Comparison of ENCODE assay signal across 8 mouse cellular contexts in the genomic region with DNA sequence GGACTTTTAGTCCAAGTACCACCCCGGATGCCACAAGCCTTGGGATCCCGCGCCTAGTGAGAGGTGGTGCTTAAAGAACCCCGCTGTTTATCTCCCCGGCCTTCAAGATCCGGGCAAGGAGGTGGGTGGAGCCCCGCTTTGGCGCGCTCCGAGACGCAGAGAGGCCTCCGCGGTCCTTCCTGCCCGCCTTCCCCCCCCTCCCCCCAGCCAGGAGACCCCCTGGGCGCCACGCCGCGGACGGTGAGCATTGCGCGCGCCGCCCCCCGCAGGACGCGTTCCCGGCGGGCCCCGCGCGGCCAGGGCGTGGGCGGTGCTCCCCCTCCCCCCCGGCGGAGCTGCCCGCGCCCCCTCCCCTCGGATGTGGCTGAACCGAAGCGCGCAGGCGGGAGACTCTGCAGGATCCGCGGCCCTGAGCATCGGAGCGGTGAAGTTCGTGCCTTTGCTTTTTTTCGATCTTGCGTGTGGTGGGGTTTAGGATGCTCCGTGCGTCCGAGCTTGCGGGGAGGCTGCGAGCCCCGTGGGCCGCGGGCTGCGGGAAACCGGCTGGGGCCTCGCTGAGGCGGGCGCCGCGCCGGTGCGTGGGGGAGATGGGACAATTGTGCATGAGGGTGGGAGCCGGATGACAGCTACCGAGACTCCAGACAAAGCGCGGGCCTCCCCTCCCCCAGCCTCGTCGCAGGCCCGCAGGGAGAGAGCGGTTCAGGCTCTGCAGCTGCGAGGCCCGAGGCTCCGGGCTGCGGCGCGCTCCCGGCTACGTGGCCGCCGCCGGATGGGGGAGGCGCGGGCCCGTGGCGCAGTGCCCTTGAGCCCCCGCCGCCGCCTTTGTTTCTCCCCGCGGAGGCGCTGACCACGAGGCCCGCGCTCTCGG. TPM values are rescaled to one million over a fixed set of nuclear protein-coding genes. Genes with fewer than 3 reads are reported as not detected.
DNase-seq lines count a peak whose midpoint lies in the region; ATAC-seq and TF ChIP-seq lines count a peak whose summit lies in the region.

A gene (plus strand): TSS at position 50 of the 868 bp plus-strand sequence.

- peak; percentile 69 for DNase-seq in T-cell, adult 2 months (ENCODE audit: low spot score)
- peak; percentile 86 to 93 for DNase-seq in cerebellum, postnatal 25 days
- DNase-seq in frontal cortex, postnatal 36 days (ENCODE audit: low spot score in 2 of 2), result peak; percentile 77 to 80
- peak; percentile 86 for DNase-seq in hindbrain, embryonic 14.5 days (ENCODE audit: low spot score)
- peak; percentile 85 to 86 for DNase-seq in left cerebral cortex, adult 2 months (ENCODE audit: extremely low spot score in 1 of 2, low spot score in 2 of 2)
- DNase-seq in right cerebral cortex, postnatal 10 days (ENCODE audit: low spot score in 2 of 2), result peak; percentile 92 to 93
- DNase-seq in urinary bladder, postnatal 14 days (ENCODE audit: low spot score), result peak; percentile 85

- H3K4me2 ChIP-seq in hindbrain, embryonic 14.5 days (replicated peaks), result peak within 1 kb of the TSS; percentile 81

- intact Hi-C loops in left cerebral cortex, adult 2 months (cut with DNase I), result loop anchor here (5.0 kb wide), 3 partner anchors 52 to 387 kb away; a partner anchor contains a TSS

- H3K9ac ChIP-seq in hindbrain, embryonic 14.5 days, result peak within 1 kb of the TSS; percentile 100

- no peaks in the 10 kb centered on the region for H3K27me3 ChIP-seq in hindbrain, embryonic 14.5 days (ENCODE audit: control insufficient read depth, insufficient read depth, low read length)

- no peaks in the 10 kb centered on the region for H3K9me3 ChIP-seq in hindbrain, embryonic 14.5 days (ENCODE audit: control insufficient read depth, low read length)

- WGBS in hindbrain, embryonic 14.5 days, result under 1% methylated on average over 74 of the region's 99 CpGs
- WGBS in macrophage (ENCODE audit: missing documents), result 1% methylated on average over 72 of the region's 99 CpGs

- H3K4me3 ChIP-seq in hindbrain, embryonic 14.5 days (replicated peaks; ENCODE audit: low read length), result peak within 1 kb of the TSS; percentile 85
- H3K4me3 ChIP-seq in left cerebral cortex, adult 2 months, result peak within 1 kb of the TSS; percentile 99
- peak within 1 kb of the TSS; percentile 72 for H3K4me3 ChIP-seq in macrophage (ENCODE audit: inconsistent target)

- peak; percentile 81 for ATAC-seq in hindbrain, embryonic 14.5 days (ENCODE audit: low FRiP score)

- no peak for TF ChIP-seq CTCF in left cerebral cortex, adult 2 months (IDR thresholded peaks at IDR 0.05)

- H3K79me2 ChIP-seq in macrophage (ENCODE audit: inconsistent target), result peaks cover 87% of the 10 kb centered on the region

- peaks cover 43% of the 10 kb centered on the region for H3K4me1 ChIP-seq in hindbrain, embryonic 14.5 days (replicated peaks; ENCODE audit: control insufficient read depth, insufficient read depth, low read length)

- H3K36me3 ChIP-seq in hindbrain, embryonic 14.5 days (replicated peaks; ENCODE audit: control insufficient read depth, insufficient read depth), result peaks cover 45% of the 10 kb centered on the region
- H3K36me3 ChIP-seq in macrophage (ENCODE audit: inconsistent target), result peaks cover 9% of the 10 kb centered on the region; the same call in 1 of the 2 replicates

- peak within 1 kb of the TSS; percentile 100 for H3K27ac ChIP-seq in hindbrain, embryonic 14.5 days
- peak within 1 kb of the TSS; percentile 99 for H3K27ac ChIP-seq in left cerebral cortex, adult 2 months
- H3K27ac ChIP-seq in macrophage, result peak within 1 kb of the TSS; percentile 96

RNA-seq across cellular contexts. Expression of the gene that starts here (rescaled TPM):
- 353 and 390 TPM in 2 replicates for polyA plus RNA-seq in hindbrain, embryonic 14.5 days (2014; fragmentation: Nextera tagmentation; extraction: Ambion mirVana)
- total RNA-seq in left cerebral cortex, adult 2 months (2021), result 100 to 1,000 TPM; 121 to 128 TPM
- total RNA-seq in macrophage (2018; cell fraction: chromatin; rRNA removed), result 10 to 100 TPM in 17 of 26 experiments, 1 to 10 TPM in 9; 4.1 to 62.6 (median 17.1) TPM
- 10 to 100 TPM; 36.3 to 83.1 (median 64.2) TPM for total RNA-seq in macrophage (2018; cell fraction: cytosol; rRNA removed)
- total RNA-seq in macrophage (2018; cell fraction: nucleus; rRNA removed), result 10 to 100 TPM; 11.0 to 72.3 (median 22.9) TPM
- 53.6 to 103 TPM (median 58.2 TPM) in 3 replicates for polyA plus RNA-seq in macrophage (2018)

Comparison
In these comparisons a context has a peak if more than half of its experiments do, and no peak if none do; other contexts are left out.
1. Peak in every context shown above with its lines: DNase-seq, ATAC-seq, H3K4me3 ChIP-seq and H3K27ac ChIP-seq.